Mouse (Mus musculus) spleen, embryonic (tissue): Measurements from ENCODE around the gene Golim4.

Experiments used
- CTCF ChIA-PET: fragments of 350-600 bp; sonication (Branson Sonifier 250); formaldehyde crosslinking; loops from one replicate; lab custom pipeline; 2022; lab: Charles Lee

Golim4 gene

GRCm38 (mm10) chr3:75926327-75926726 is 30.4 kb downstream of the Golim4 start:
- CTCF ChIA-PET: no interaction called here

DNA sequence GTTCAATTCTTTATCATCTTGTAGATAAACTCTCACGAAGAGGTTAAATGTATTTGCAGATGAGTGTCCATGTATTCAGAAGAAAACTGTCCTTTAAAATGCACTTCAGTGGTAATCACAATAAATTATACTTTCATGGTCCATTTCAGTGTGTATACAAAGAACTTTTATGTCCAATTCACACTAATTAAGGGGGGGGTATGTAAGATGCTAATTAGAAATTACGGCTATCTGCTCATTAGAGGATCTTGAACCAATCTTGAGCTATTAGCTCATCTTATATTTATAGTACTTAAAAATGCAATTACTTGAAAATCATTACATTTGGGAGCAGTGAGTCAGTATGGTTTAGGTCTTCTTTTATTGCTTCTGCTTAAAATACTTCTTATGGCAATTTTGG is 31.6 kb downstream of the Golim4 start:
- CTCF ChIA-PET: no interaction called here

DNA sequence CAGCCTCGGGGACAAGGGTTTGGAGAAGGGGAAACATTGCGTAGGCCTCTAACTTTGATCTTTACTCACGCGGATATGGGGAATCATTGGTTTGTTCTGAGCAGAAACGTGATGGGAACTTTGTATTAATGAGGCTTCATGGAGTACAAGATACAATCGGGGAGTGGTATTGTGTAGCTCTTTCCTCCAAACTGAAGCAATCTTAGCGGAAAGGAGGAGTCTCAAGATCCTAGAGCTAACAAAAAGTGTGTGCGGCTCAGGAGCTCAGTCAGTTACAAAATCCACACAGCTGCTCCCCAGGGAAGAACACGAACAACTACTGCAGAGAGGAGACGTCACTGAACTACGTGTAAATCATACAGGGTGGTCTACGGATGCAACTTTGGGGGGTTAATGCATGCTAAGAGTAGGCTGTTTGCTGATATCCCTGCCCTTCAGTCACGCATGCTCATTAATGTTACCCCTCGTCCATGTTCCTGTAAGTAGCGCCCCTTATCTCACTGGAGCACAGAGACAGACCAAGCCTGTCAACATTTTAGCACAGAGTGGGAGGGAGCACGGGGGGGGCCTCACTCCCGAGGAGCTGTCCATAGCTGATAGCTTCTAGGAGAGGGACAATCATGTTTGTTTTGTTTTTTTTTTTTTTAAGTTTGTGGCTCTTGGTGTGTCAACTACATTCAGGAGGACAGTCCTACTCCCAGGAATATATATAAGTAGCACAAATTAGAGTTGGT is 38.8 kb downstream of the Golim4 start:
- CTCF ChIA-PET: interaction anchor here (0.7 kb wide), 1 partner anchor 396 kb away, joined by 3 read pairs; no protein-coding TSS in a partner anchor

DNA sequence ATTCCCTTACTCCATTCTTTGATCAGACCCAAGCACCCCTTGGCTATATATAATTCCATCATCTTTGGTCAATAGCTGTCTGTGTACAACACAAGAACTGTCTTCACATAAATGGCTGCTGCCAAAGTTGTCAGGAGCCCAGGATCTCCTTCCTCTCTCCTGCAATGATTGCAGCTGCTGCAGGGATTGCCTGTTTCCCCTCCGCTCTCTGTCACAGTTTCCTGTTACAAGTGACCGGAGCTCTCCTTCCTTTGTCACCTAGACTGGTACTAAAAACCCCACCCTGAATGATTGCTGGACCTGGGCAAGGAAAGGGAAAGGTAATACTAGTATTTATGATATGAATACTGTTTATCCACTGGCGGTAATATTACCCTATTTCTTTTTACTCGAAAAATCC is 44.0 kb downstream of the Golim4 start:
- CTCF ChIA-PET: interaction anchor here (0.8 kb wide), 1 partner anchor 214 kb away, joined by 3 read pairs; no protein-coding TSS in a partner anchor

GRCm38 (mm10) chr3:75910768-75911167 is 46.0 kb downstream of the Golim4 start:
- CTCF ChIA-PET: interaction anchor here (0.6 kb wide), 1 partner anchor 94 kb away, joined by 4 read pairs; no protein-coding TSS in a partner anchor

- CTCF ChIA-PET: no interaction called here
Observed at GRCm38 (mm10) chr3:75910257-75910656, 46.5 kb downstream of the Golim4 start.

GRCm38 (mm10) chr3:75901903-75902598 is 54.7 kb downstream of the Golim4 start:
- CTCF ChIA-PET: no interaction called here

DNA sequence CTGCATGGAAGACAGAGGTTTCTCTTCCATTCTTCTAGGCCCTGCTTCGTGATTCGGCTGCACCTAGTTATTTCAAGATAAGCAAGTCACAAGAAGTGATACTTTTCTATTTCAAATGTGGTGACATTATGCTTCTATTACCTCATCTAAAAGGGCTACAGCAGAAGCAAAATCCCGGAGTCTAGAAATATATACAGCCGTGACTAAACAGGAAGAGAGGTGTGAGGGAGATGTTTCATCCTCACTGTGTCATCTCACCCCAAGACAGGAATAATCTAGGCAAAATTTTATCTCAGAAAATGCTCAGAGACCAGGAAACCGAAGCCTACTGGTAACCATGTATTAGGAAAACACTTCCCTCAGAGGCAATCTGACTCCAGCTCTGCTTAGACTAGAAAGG is 61.7 kb downstream of the Golim4 start:
- CTCF ChIA-PET: no interaction called here

DNA sequence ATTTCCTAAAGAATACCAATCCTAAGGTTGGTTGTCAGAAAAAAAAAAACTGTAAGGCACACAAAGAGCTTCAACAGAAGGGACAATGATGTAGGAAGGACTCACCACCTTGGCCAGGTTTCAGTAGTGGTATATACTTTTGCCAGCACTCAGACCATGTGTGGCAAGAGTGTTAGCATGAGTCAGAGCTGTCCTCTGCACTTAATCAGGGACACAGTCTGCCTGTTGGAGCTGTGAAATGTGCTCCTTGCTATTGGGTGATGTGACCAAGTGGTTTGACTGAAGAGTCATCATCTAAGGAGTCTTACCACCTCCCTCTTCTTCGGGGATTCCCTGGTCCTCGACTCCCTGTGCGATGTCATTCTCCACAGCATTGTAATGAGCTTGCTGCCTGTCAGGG is 65.2 kb downstream of the Golim4 start:
- CTCF ChIA-PET: no interaction called here

DNA sequence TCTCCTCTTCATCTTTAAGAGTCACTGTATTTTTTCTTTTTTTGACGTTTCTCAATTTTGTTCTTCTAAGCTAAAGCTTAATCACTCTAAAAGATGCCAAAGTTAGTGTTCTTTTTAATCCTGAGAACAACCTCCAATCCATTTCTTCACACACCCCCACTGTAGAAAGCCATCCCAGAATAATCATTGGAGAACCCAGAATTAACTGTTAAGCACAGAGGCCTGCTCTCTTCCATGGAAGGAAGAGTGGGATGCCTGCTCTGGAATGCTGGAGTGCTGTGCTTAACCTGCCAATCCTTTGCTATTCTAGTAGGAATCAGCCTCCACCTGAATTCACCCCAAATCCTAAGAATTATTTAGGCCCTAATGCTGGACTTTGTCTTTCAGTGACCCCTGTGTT is 67.4 kb downstream of the Golim4 start:
- CTCF ChIA-PET: no interaction called here

- CTCF ChIA-PET: no interaction called here
Observed at GRCm38 (mm10) chr3:75881582-75881981, 75.2 kb downstream of the Golim4 start.

DNA sequence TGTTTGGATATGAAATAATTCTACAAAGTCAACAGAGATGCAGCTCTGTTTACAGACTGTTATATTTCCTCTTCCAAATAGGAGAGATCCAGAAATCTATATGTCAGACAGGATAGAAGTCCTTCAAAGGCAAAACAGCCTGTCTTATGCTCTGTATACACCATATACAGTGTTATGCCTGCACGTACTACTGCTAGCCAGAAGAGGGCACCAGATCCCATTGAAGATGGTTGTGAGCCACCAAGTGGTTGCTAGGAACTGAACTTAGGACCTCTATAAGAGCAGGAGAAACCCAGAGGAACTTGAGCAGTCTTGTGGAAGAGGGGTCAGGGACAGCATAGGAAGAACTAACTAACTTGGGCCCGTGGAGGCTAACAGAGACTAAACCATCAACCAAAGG is 77.5 kb downstream of the Golim4 start:
- CTCF ChIA-PET: no interaction called here

GRCm38 (mm10) chr3:75868886-75869285 is 87.9 kb downstream of the Golim4 start:
- CTCF ChIA-PET: no interaction called here

DNA sequence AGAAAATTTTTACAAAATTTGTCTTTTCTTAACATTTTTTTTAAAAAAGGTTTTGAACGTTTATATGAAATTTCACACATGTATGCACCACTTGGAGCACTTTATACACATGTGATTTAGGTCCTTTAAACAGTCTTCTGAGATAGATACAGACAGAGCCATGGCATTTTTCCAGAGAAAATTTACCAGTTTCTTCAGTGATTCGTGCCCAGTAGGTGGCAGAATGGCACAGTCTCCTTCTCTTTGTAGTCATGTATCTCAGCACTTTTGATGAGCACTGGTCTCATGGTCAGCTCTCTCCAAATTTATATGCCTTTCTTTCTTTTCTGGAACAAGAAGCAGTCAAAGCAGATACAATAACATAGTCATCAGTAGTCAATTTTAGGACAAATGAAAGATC is 92.5 kb downstream of the Golim4 start:
- CTCF ChIA-PET: no interaction called here

DNA sequence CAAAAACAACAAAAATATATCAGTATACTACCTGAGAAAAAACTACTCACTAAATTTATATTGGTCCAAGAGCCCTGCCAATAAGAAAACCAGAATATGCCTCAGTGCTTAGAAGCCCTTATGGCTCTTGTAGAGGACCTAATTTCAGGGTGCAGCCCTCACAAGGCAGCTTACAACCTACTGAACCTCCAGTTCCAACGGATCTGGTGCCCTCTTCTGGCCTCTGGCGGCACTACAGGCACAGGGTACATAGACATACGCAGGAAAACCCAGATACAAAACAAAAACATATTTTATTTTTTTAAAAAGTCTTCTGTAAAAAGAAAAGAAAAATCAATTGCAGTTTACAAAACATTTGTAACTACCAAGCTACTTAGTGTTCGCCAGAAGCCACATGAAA is 95.1 kb downstream of the Golim4 start:
- CTCF ChIA-PET: no interaction called here

GRCm38 (mm10) chr3:75860760-75861159 is 96.0 kb downstream of the Golim4 start:
- CTCF ChIA-PET: no interaction called here

DNA sequence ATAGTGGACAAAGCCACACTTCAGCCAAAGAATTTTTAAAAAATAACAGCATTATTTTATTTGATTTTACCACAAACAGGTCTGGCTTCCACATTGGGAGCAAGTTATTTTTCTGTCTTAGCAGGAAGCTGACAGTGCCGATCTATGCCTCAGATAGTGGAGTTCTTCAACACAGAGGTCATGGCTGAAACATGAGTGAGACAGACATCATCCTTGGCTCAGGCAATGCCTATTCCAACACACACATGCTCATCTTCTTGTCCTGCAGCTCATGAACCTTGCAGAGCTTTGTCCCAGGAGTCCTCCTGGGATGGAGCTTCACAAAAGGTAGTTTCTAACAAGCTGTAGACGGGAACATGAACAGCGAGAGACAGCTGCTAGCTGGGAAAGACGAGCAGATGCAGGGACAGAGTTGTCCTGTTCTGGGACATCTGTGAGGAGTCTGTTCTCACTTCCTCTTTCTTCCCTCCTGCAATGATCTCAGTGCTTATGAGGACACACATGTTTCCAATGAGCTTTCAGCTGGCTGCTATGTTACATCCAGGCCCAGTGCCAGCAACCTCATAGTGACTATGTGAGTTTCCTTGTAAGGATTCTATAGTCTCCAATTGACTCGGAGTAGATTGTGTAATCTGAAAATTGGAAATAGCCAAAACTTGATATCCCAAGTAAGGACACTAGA is 121.3 kb downstream of the Golim4 start:
- CTCF ChIA-PET: no interaction called here

DNA sequence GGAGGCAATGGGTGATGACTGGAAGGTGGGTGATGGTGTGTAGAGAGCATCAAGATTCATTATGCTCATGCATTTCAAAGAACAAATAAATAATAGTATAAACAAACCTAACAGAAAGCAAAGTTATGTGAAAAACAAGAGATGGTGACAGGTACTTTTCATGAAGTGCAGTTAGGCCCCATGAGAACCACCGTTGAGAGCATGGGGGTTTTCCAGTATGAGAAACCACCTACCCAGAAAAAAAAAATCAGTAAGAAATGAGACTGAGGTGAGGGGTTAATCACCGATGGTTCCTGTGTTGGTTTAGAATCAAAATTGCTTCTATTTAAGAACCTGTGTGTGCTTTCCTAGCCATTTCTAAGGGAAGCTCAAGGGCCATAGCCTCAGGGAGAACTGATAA is 121.9 kb downstream of the Golim4 start:
- CTCF ChIA-PET: no interaction called here
